Mouse (Mus musculus): ENCODE results near the gene Hist1h2ai. TPM values are rescaled to one million over a fixed set of nuclear protein-coding genes. Genes with fewer than 3 reads are reported as not detected.
A peak's percentile ranks its signal among the peaks of the same experiment; 100 is the strongest.
"Not testable (repeated sequence)": the region's sequence is repeated elsewhere in the genome, so short reads cannot be mapped to it uniquely, and the experiment has no call there.

The Hist1h2ai gene
- polyA plus RNA-seq, 1 experiment from 2014 or later: 16.4 TPM

DNA sequence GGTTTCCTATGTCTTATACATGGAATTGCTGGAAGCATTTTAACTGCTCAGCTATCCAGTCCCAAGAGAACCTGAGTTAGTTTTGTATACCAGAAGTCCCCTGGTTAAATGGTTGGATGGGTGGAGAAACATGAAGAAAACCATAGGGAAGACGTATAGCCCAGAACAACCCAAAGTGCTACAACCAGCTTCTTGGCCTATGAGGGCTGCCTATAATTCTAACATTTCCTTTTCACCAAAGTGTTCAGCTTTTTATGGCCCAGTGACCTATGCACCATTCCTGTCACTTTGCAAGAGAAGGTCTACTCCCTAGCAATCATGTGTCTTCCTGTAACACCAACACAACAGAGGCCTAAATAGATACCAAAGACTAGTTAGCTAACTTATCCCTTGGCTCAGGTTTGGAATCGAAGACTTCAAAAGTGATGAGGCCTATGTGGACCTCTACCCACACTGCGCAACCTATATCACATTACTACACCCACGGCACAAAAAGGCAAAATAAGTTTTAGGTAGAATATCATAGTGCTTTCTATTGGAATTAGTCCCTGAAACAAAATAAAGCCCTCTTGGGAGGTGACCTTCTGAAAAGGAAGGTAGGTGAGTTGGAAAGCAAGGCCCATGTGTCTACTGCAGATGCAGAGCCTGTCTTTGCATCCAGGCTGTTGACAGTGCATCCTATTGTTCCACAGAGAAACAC, 2.3 kb downstream of the Hist1h2ai start:
- Histone ChIP-seq H3K9me3 (ENCODE audit: low read length) (no peaks in the 10 kb centered on the region), H3K27ac (ENCODE audit: low read depth) (peak overlapping the region; percentile 93), H3K9ac (replicated peaks) (peak overlapping the region; percentile 79), H3K4me1 (ENCODE audit: insufficient read depth) (peaks cover 18% of the 10 kb centered on the region), H3K27me3 (ENCODE audit: insufficient read depth, low read length) (no peaks in the 10 kb centered on the region), H3K4me3 (ENCODE audit: low read depth, low read length) (peak overlapping the region; percentile 45), H3K4me2 (ENCODE audit: low read depth, low read length) (peak overlapping the region; percentile 73), H3K36me3 (replicated peaks; ENCODE audit: insufficient read depth, low read length) (no peaks in the 10 kb centered on the region)
- TF ChIP-seq EP300 (IDR thresholded peaks at IDR 0.05; ENCODE audit: low read depth): no peak
- TF ChIP-seq CTCF (IDR thresholded peaks at IDR 0.05; ENCODE audit: low read depth): no peak
- WGBS (ENCODE audit: insufficient replicate concordance): 68% methylated on average over 4 of the region's 4 CpGs
- ATAC-seq (no peak), DNase-seq (no peak)

DNA sequence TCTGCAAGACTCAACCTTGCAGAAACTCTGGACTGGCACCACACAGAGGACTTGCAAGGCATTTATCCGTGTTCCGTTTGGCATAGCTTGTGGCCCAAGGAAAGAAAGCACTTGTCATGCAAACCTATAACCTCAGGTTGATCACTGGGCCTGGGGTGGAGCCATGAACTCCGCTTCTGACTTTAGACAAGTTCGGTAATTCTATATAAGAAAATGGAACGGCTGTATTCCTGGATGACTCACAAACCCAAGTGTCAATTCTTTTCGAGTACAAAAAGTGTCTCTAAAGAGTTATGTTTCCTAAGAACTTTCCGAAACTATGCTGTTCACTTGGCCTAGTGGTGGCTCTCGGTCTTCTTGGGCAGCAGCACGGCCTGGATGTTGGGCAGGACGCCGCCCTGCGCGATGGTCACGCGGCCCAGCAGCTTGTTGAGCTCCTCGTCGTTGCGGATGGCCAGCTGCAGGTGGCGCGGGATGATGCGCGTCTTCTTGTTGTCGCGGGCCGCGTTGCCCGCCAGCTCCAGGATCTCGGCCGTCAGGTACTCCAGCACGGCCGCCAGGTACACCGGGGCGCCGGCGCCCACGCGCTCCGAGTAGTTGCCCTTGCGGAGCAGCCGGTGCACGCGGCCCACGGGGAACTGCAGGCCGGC, 5.0 kb downstream of the Hist1h2ai start:
- H3K4me3 ChIP-seq (ENCODE audit: low read depth, low read length): peak overlapping the region; percentile 43
- WGBS (ENCODE audit: insufficient replicate concordance): 2% methylated on average over 19 of the region's 44 CpGs
- H3K4me2 ChIP-seq (ENCODE audit: low read depth, low read length): peak overlapping the region; percentile 63
- peak; percentile 38 for DNase-seq
- H3K4me1 ChIP-seq (ENCODE audit: insufficient read depth): peaks cover 11% of the 10 kb centered on the region
- not testable (repeated sequence) for H3K27me3 ChIP-seq (ENCODE audit: insufficient read depth, low read length); H3K36me3 ChIP-seq (replicated peaks; ENCODE audit: insufficient read depth, low read length); H3K9me3 ChIP-seq (ENCODE audit: low read length)
- 0 out of 2 replicates have a peak, but pooled peaks have one; percentile 20 for TF ChIP-seq CTCF (IDR thresholded peaks at IDR 0.05; ENCODE audit: low read depth)
- H3K9ac ChIP-seq (replicated peaks): peak overlapping the region; percentile 56
- ATAC-seq: peak; percentile 40
- H3K27ac ChIP-seq (ENCODE audit: low read depth): peak overlapping the region; percentile 93

DNA sequence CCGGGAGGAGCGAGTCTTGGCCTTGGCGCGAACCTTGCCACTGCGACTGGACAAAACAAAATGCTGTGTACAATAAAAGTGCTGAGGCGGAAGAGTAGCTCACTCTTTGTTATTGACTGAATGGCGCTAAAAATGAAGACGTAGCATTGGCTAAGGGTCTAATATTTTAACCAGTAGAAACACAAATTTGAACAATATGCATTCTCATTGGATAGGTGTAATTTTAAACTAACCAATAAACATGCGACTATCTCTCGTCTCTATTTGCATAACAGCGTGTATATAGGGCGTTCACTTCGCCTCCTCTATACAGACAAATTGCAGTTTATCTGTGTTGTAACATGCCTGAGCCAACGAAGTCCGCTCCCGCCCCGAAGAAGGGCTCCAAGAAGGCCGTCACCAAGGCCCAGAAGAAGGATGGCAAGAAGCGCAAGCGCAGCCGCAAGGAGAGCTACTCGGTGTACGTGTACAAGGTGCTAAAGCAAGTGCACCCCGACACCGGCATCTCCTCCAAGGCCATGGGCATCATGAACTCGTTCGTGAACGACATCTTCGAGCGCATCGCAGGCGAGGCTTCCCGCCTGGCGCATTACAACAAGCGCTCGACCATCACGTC, 5.6 kb downstream of the Hist1h2ai start, which contains the start of gene Hist1h2bm:
Hist1h2bm (plus strand) TSS at position 288 of the 616 bp plus-strand sequence.
- peak within 1 kb of the TSS; percentile 43 for H3K4me3 ChIP-seq (ENCODE audit: low read depth, low read length)
- H3K27me3 ChIP-seq (ENCODE audit: insufficient read depth, low read length); H3K36me3 ChIP-seq (replicated peaks; ENCODE audit: insufficient read depth, low read length); H3K9me3 ChIP-seq (ENCODE audit: low read length): not testable (repeated sequence)
- WGBS (ENCODE audit: insufficient replicate concordance): under 1% methylated on average over 35 of the region's 37 CpGs
- peak within 1 kb of the TSS; percentile 64 for H3K9ac ChIP-seq (replicated peaks)
- peak; percentile 78 for DNase-seq
- H3K27ac ChIP-seq (ENCODE audit: low read depth): peak within 1 kb of the TSS; percentile 93
- peak within 1 kb of the TSS; percentile 63 for H3K4me2 ChIP-seq (ENCODE audit: low read depth, low read length)
- H3K4me1 ChIP-seq (ENCODE audit: insufficient read depth): peaks cover 10% of the 10 kb centered on the region
- ATAC-seq: peak; percentile 91

DNA sequence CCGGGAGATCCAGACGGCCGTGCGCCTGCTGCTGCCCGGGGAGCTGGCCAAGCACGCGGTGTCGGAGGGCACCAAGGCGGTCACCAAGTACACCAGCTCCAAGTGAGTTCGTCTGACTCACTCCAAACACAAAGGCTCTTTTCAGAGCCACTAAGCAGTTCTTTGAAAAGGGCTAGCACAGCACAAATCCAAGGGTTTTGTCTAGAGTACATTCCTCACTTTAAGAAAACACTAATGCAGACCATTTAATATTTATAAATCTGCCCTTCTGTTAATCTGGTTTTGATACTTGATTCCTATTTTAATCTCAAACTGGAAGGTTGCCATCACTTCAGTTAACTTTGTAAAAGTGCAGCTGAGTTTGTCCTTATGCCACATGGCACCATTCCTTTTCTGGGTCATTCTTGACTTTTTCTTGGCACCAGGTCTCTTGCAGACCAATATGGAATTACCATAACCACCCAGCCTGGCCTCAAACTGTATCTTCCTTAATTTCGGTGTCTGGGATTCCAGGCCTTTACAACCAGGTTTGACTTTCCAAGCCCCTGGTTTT, 6.2 kb downstream of the Hist1h2ai start:
- H3K27ac ChIP-seq (ENCODE audit: low read depth): peak overlapping the region; percentile 93
- DNase-seq: no peak

DNA sequence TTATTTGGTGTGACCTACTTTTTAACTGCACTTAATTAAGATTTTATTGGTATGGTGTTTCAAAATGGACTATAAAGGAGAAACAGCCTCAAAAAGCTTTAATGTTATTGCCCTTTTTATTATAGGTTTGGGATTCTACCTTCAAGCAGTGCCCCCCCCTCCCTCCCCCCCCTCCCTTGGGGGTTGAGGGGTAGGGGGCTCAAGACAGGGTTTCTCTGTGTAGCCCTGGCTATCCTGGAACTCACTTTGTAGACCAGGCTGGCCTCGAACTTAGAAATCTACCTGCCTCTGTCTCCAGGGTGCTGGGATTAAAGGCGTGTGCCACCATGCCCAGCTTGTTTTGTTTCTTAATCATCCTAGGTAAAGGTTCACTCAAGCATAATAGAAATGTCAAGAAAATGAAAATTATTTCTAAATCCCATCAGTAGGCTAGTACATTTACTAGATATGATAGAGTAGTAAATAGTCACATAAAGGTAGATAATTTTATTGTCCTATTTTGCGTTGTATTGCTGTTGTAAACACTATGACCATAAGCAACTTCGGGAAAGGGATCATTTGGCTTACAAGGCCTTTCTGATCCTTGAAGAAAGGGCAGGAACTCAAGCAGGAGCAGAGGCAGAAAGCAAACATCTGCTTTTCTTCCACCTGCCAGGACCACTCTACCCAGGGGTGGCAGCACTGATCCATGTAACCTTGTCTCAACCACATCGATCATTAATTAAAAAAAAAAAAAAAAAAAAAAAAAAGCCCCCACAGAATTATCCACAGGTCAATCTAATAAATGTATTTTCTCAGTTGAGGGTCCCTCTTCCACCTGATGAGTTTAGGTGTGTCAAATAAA, 7.0 kb downstream of the Hist1h2ai start:
- H3K36me3 ChIP-seq (replicated peaks; ENCODE audit: insufficient read depth, low read length): no peaks in the 10 kb centered on the region
- 41% methylated on average over 5 of the region's 5 CpGs for WGBS (ENCODE audit: insufficient replicate concordance)
- H3K4me3 ChIP-seq (ENCODE audit: low read depth, low read length): peak overlapping the region; percentile 43
- no peak for ATAC-seq
- H3K9ac ChIP-seq (replicated peaks): peak overlapping the region; percentile 64
- TF ChIP-seq EP300 (IDR thresholded peaks at IDR 0.05; ENCODE audit: low read depth) (no peak), CTCF (IDR thresholded peaks at IDR 0.05; ENCODE audit: low read depth) (peak; percentile 36)
- H3K27ac ChIP-seq (ENCODE audit: low read depth): peak overlapping the region; percentile 93
- H3K4me1 ChIP-seq (ENCODE audit: insufficient read depth): peaks cover 4% of the 10 kb centered on the region
- no peaks in the 10 kb centered on the region for H3K9me3 ChIP-seq (ENCODE audit: low read length)
- DNase-seq: no peak
- no peaks in the 10 kb centered on the region for H3K27me3 ChIP-seq (ENCODE audit: insufficient read depth, low read length)
- H3K4me2 ChIP-seq (ENCODE audit: low read depth, low read length): peak overlapping the region; percentile 63

More for the DNA sequence above, 6.2 kb downstream of the Hist1h2ai start:
- peak overlapping the region; percentile 63 for H3K4me2 ChIP-seq (ENCODE audit: low read depth, low read length)
- no peaks in the 10 kb centered on the region for H3K9me3 ChIP-seq (ENCODE audit: low read length)
- ATAC-seq: peak; percentile 12
- H3K9ac ChIP-seq (replicated peaks): peak overlapping the region; percentile 64
- TF ChIP-seq CTCF (IDR thresholded peaks at IDR 0.05; ENCODE audit: low read depth) (no peak), EP300 (IDR thresholded peaks at IDR 0.05; ENCODE audit: low read depth) (peak; percentile 9)
- WGBS (ENCODE audit: insufficient replicate concordance): 2% methylated on average over 11 of the region's 11 CpGs
- H3K27me3 ChIP-seq (ENCODE audit: insufficient read depth, low read length): no peaks in the 10 kb centered on the region
- H3K4me3 ChIP-seq (ENCODE audit: low read depth, low read length): peak overlapping the region; percentile 43
- no peaks in the 10 kb centered on the region for H3K36me3 ChIP-seq (replicated peaks; ENCODE audit: insufficient read depth, low read length)
- peaks cover 8% of the 10 kb centered on the region for H3K4me1 ChIP-seq (ENCODE audit: insufficient read depth)

All from liver, postnatal 0 days (tissue).